Mouse (Mus musculus) layer of hippocampus, adult 9-10 months (tissue): ENCODE data around the gene Usp15.
A peak's percentile ranks its signal among the peaks of the same experiment; 100 is the strongest.
"Not testable (repeated sequence)": the region's sequence is repeated elsewhere in the genome, so short reads cannot be mapped to it uniquely, and the experiment has no call there.

Experiments
- DNase-seq: peaks from one replicate; pipeline ENCODE4 v3.0.0; 2022; ENCODE audit warnings: low spot score

Gene Usp15

GRCm38 (mm10) chr10:123196835-123197559, at the start of gene Usp15:
Gene Usp15, minus strand, starts transcription at chr10:123196995.
- peak; percentile 69 for DNase-seq

- no peak for DNase-seq
These were observed 32.6 kb upstream of the Usp15 start for GRCm38 (mm10) chr10:123229420-123229819.

- no peak for DNase-seq
These were observed 26.0 kb upstream of the Usp15 start for GRCm38 (mm10) chr10:123222785-123223184.

- no peak for DNase-seq
These were observed 12.7 kb upstream of the Usp15 start for GRCm38 (mm10) chr10:123209517-123209916.

GRCm38 (mm10) chr10:123208336-123208735, 11.5 kb upstream of the Usp15 start:
- no peak for DNase-seq

GRCm38 (mm10) chr10:123206074-123206473, 9.3 kb upstream of the Usp15 start:
- DNase-seq: no peak

GRCm38 (mm10) chr10:123205364-123205763, 8.6 kb upstream of the Usp15 start:
- DNase-seq: not testable (repeated sequence)

- DNase-seq: no peak
These were observed 5.4 kb upstream of the Usp15 start for GRCm38 (mm10) chr10:123201981-123202758.

- DNase-seq: no peak
These were observed 4.6 kb upstream of the Usp15 start for GRCm38 (mm10) chr10:123201436-123201835.

GRCm38 (mm10) chr10:123200996-123201395, 4.2 kb upstream of the Usp15 start:
- no peak for DNase-seq

- DNase-seq: no peak
These were observed 3.5 kb upstream of the Usp15 start for GRCm38 (mm10) chr10:123200320-123200659.

- DNase-seq: no peak
These were observed 3.0 kb upstream of the Usp15 start for GRCm38 (mm10) chr10:123199615-123200319.

- DNase-seq: no peak
These were observed 2.3 kb upstream of the Usp15 start for GRCm38 (mm10) chr10:123199119-123199518.

- DNase-seq: no peak
These were observed 1.4 kb upstream of the Usp15 start for GRCm38 (mm10) chr10:123198183-123198582.

GRCm38 (mm10) chr10:123195961-123196834, 597 bp downstream of the Usp15 start:
- DNase-seq: no peak

GRCm38 (mm10) chr10:123195501-123195900, 1.3 kb downstream of the Usp15 start:
- DNase-seq: no peak

GRCm38 (mm10) chr10:123191038-123191437, 5.8 kb downstream of the Usp15 start:
- DNase-seq: no peak

- no peak for DNase-seq
These were observed 9.5 kb downstream of the Usp15 start for GRCm38 (mm10) chr10:123187337-123187736.

GRCm38 (mm10) chr10:123185907-123186306, 10.9 kb downstream of the Usp15 start:
- no peak for DNase-seq

GRCm38 (mm10) chr10:123183743-123184142, 13.1 kb downstream of the Usp15 start:
- no peak for DNase-seq

GRCm38 (mm10) chr10:123183243-123183642, 13.6 kb downstream of the Usp15 start:
- no peak for DNase-seq

GRCm38 (mm10) chr10:123182391-123182790, 14.4 kb downstream of the Usp15 start:
- DNase-seq: no peak
